Mouse (Mus musculus) left cerebral cortex, adult 9 months (tissue): ENCODE measurements around the gene Gm49342.
"Not testable (repeated sequence)": the region's sequence is repeated elsewhere in the genome, so short reads cannot be mapped to it uniquely, and the experiment has no call there.

Source experiments
- DNase-seq, 2 experiments: peaks; one replicate each; pipeline ENCODE4 v3.0.0; 2022; ENCODE audit warnings: low spot score in 2 of 2

The Gm49342 gene

GRCm38 (mm10) chr14:50936649-50937048, 7.7 kb upstream of the Gm49342 start:
- no peak for DNase-seq

GRCm38 (mm10) chr14:50938119-50938908, 6.0 kb upstream of the Gm49342 start:
- DNase-seq: no peak

- no peak for DNase-seq
Observed at GRCm38 (mm10) chr14:50938940-50939339, 5.4 kb upstream of the Gm49342 start.

- DNase-seq: not testable (repeated sequence)
Observed at GRCm38 (mm10) chr14:50944668-50945033, 334 bp downstream of the Gm49342 start.

GRCm38 (mm10) chr14:50945081-50945480, 764 bp downstream of the Gm49342 start:
- not testable (repeated sequence) for DNase-seq

GRCm38 (mm10) chr14:50945526-50945925, 1.2 kb downstream of the Gm49342 start:
- not testable (repeated sequence) for DNase-seq

- no peak for DNase-seq
Observed at GRCm38 (mm10) chr14:50955487-50955886, 11.2 kb downstream of the Gm49342 start.

- peak in 1 of 2 experiments; percentile 55 for DNase-seq
Observed at GRCm38 (mm10) chr14:50955942-50956508, 11.7 kb downstream of the Gm49342 start, which contains the start of gene Pnp2. TSS of gene Pnp2 (plus strand) at chr14:50955992.

- DNase-seq: not testable (repeated sequence)
Observed at GRCm38 (mm10) chr14:50956724-50957123, 12.4 kb downstream of the Gm49342 start.

GRCm38 (mm10) chr14:50957146-50957545, 12.8 kb downstream of the Gm49342 start:
- DNase-seq: not testable (repeated sequence)

GRCm38 (mm10) chr14:50958289-50958995, 14.1 kb downstream of the Gm49342 start:
- DNase-seq: not testable (repeated sequence)

GRCm38 (mm10) chr14:50968216-50968980, 24.1 kb downstream of the Gm49342 start:
- DNase-seq: no peak

- DNase-seq: no peak
Observed at GRCm38 (mm10) chr14:50969041-50969440, 24.7 kb downstream of the Gm49342 start.

GRCm38 (mm10) chr14:50969558-50970544, 25.5 kb downstream of the Gm49342 start:
- DNase-seq: peak; percentile 19 to 38

- DNase-seq: no peak
Observed at GRCm38 (mm10) chr14:50970822-50971221, 26.5 kb downstream of the Gm49342 start.

- DNase-seq: not testable (repeated sequence)
Observed at GRCm38 (mm10) chr14:50973054-50973453, 28.7 kb downstream of the Gm49342 start.

GRCm38 (mm10) chr14:50973700-50974099, 29.4 kb downstream of the Gm49342 start:
- DNase-seq: no peak

- no peak for DNase-seq
Observed at GRCm38 (mm10) chr14:50975001-50975400, 30.7 kb downstream of the Gm49342 start.

GRCm38 (mm10) chr14:50976674-50977073, 32.4 kb downstream of the Gm49342 start:
- peak in 1 of 2 experiments; percentile 9 for DNase-seq

GRCm38 (mm10) chr14:50978451-50978850, 34.1 kb downstream of the Gm49342 start:
- DNase-seq: not testable (repeated sequence)
